Mouse (Mus musculus) brain, embryonic 14.5 days (tissue): ENCODE measurements around the gene Shkbp1. TPM values are rescaled to one million over a fixed set of nuclear protein-coding genes. Genes with fewer than 3 reads are reported as not detected.

Experiments used
- DNase-seq: peaks from one replicate; pipeline ENCODE4 v3.0.0-alpha.2; 2011; ENCODE audit warnings: low read depth
- CTCF ChIP-seq: fragments of 200-500 bp; IDR thresholded peaks from 2 replicates; pipeline ENCODE4 v1.5.1; 2012; ENCODE audit warnings: inconsistent platforms, mild to moderate bottlenecking, moderate library complexity, borderline replicate concordance; ENCODE audit not compliant: insufficient read depth, insufficient read length; ENCODE audit errors: extremely low read depth
- POLR2A ChIP-seq: fragments of 200-500 bp; IDR thresholded peaks from 2 replicates; pipeline ENCODE4 v1.6.1; 2012; ENCODE audit warnings: mild to moderate bottlenecking, inconsistent platforms, borderline replicate concordance; ENCODE audit not compliant: poor library complexity, insufficient read depth, insufficient read length, severe bottlenecking; ENCODE audit errors: extremely low read depth
- polyA plus RNA-seq: library from polyadenylated mRNA; depleted of rRNA; stranded (reverse); fragments of >200 nt; gene quantifications from 2 replicates; pipeline ENCODE4 v1.2.3, GENCODE M21; 2012

Gene Shkbp1
- polyA plus RNA-seq, 1 experiment = 142 TPM

DNA sequence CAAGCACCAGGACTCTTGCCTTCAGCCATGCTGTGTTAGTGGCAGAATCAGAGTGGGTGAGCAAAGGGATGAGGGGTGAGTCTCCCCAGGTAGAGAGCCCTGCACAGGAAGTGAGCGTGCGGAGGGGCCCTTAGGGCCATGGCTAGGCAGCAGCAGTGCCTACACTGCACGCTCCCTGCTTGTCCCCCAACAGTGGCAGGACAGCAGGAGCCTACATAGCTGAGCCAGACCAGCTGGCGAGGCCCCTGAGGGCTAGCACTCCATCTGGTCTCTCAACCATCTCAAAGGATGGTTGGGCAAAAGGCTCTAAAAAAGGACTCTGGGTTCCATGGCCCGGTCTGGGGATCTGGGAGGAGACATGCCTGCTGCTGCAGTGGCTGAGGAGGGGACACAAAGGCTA lies 28.3 kb upstream of the Shkbp1 start:
- DNase-seq = peak; percentile 39

DNA sequence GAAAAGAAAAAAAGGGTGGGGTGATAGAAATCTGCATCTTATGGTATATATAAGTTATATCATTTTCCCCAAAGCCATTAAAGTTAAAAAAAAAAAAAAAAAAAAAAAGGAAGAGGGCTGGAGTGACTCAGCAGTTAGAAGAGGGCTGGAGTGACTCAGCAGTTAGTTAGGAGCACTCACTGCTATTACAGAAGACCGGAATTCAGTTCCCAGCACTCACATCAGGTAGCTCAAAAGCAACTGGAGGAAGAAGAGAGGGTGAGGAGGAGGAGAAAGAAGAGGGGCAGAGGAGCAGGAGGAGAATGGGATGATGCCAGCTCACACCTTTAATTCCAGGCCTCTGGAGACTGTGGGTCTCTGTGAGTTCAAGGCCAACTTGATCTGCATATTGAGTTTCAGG lies 27.4 kb upstream of the Shkbp1 start:
- DNase-seq = no peak
- TF ChIP-seq CTCF (no peak), POLR2A (no peak)

More for the DNA sequence above, 28.3 kb upstream of the Shkbp1 start:
- no peak for TF ChIP-seq POLR2A
- no peak for TF ChIP-seq CTCF

DNA sequence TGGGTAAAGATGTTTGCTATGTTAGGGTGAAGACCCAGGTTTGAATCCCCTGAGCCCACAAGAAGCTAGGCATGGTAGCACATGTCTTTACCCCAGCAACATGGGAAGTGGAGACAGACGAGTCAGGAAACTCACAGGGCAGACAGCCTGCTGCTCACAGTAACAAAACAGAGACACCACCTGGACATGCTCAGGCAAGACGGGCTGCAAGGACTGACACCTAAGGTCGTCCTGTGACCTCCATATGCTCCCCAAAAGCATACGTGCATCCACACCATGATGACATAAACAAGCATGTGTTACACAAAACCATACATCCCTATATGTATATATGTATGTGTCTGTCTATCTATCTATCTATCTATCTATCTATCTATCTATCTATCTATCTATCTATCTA lies 25.7 kb upstream of the Shkbp1 start:
- no peak for TF ChIP-seq CTCF
- TF ChIP-seq POLR2A = no peak
- no peak for DNase-seq

DNA sequence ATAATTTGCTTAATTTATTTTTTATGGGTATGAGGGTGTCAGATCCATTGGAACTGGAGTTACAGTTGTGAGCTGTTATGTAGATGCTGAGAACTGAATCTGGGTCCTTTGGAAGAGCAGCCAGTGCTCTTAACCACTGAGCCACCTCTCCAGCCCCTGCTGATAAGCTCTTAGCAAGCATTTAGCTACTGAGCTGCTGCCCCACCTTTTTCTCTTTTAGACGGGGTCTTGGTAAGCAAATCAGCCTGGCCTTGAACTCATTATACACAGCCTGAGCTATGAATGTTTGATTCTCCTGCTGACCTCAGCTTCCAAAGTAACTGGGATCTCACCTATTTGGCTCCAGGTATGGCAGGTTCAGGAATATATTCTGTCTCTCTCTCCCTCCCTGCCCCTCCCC lies 25.2 kb upstream of the Shkbp1 start:
- TF ChIP-seq CTCF (no peak), POLR2A (no peak)
- DNase-seq = no peak

DNA sequence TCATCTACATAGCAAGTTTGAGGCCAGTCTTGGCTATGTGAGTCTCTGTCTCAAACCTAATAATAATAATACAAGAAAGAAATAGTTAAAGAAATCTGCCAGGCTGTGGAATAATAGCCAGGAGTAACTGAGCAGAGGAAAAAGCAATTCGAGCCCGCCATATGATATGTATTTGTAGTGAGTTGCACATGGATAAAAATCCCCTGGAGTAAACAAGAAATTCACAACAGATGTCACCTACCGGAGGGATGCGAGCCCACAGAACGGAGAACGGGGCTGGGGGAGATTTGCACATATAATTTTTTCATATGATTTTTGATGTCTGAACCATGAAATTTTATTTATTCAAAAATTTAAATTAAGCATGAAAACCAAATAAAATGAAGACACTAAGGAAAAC lies 24.0 kb upstream of the Shkbp1 start:
- TF ChIP-seq CTCF (no peak), POLR2A (no peak)
- DNase-seq = no peak

DNA sequence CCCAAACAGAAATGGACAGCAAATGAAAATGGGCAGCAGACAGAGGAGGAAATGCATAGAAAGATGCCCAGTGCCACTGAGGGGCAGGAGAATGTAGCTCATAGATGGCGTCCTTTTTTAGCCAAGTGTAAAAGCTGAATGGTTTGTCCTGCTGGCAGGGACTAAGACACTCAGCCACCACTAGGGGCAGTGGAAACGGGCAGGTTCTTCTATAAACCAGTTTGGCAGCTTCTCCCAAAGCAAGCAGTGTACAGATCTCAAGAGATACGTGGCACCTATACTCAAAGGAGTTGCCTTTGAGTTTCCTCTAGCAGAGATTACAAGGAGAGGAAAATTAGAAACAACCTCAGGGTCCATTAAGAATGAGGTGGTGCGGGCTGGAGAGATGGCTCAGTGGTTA lies 22.6 kb upstream of the Shkbp1 start:
- DNase-seq = peak; percentile 74
- TF ChIP-seq POLR2A (no peak), CTCF (peak; percentile 72)

DNA sequence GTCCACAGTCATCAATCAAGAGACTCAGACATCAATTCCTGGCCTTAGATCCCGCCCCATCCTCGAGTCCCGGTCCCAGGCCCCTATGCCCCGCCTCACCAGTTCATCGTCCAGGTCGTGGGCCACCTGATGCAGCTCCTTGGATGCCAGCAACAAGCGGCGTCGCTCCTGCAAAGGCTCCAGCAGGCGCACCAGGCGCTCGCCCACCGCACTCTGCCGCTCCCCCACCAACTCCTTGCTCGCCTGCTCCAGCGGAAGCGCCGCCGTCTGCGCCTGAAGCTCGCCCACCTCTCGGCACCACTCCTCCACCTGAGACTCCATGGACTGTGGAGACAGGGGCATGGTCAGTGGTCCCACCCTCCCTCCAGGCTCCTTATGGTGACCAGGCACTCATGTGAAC lies 19.5 kb upstream of the Shkbp1 start:
- TF ChIP-seq CTCF (no peak), POLR2A (no peak)
- no peak for DNase-seq

DNA sequence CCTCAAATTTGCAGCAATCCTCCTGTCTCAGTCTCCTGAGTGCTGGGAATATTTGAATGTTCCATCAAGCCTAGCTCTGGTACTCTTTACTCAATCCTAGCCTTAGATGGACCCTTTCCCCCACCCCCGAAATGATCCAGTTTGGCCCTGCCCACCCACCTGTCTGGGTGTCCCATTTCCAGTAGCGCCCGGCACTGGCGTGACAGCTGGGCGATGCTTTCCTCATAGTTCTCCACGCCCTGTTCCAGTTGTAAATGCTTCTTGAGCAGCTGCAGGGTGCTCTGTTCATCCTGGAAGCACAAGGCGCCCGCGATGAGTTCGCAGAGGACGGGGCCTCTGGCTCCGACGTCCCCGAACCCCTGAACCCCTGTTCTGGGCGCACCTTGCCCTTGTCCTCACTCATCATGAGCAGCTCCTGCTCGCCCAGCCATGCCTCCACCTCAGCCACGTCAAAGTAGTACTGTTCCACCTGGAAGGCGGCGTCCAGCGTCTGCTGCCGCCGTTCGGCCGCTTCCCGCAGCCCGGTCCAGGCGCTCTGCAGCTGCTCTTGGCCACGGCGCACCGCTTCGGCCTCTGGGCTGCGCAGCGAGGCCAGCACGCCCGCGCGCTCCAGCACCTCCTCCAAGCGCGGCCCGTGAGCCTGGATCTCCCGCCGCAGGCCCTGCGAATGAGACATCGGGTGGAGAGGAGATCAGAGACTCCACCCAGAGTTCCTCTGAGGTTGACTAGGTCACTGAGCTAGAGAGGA lies 16.1 kb upstream of the Shkbp1 start:
- no peak for DNase-seq
- TF ChIP-seq POLR2A (no peak), CTCF (no peak)

DNA sequence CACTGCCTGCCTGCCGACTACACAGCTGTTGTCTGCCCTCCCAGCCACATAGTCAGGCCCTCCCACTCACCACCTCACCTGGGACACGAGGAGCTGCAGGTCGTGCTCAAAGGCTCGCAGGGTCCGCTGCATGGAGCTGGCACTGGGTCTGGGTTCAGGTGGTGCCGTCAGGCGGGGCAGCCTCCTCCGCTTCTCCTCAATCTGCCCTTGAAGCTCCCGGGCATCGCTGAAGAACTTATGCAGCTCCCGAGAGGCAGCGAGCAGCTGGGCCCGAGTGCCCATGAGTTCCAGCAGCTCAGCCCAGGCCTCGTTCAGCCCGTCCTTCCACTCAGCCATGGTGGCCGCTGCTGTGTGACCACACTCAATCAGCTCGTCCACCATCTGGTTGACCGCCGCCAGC lies 13.3 kb upstream of the Shkbp1 start:
- TF ChIP-seq POLR2A (no peak), CTCF (no peak)
- no peak for DNase-seq

DNA sequence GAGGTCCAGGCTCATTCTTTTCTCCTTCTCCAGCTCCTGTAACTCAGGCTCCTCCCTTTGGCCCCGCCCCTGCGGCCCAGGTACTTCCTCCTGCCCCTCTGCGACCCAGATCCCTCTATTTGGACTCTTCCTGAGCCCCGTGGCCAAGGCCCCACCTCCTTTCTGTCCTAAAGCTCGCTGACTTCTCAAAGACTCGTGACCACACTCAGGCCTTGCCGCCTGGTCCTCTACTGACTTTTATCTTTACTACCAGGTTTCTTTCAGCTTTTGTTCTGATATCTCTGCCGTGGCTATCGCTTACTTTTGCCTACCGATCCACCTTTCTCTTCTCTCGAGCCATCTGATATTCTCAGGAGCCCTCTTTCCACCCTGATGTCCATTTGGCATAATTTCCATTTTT lies 12.2 kb upstream of the Shkbp1 start:
- no peak for TF ChIP-seq POLR2A
- TF ChIP-seq CTCF = no peak
- no peak for DNase-seq

DNA sequence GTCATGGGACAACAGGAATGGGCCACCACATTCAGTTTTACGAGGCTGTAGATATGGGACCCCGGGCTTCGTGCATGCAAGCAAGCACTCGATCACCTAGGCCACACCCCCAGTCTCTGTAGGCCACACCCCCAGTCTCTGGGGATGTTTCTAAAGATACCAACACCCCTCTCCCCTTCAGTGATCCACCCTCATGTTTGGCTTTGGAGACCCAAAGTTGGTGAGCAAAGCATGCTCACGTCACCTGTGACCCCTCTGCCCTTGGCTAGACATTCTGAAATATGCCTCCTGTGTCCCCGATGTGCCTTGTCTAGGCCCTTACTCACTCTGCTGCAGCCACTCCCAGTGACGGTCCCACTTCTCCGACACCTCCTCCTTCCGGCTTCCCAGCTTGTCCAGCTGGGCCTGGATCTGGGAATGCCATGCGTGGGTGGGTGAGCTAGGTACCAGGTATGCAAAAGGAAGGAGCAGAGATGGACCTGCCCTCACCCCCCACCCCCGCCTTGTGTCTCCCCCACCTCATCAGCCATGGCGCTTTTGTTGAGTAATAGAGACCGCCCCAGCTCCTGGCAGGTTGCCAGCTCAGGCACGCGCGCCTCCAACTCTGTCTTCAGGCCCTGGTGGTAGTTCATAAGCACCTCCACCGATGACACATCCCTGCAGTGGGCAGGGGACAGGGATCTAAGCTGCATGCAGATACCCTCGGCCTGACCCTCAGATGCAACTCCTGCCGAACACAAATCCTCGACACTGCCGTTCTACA lies 10.4 kb upstream of the Shkbp1 start:
- no peak for DNase-seq

DNA sequence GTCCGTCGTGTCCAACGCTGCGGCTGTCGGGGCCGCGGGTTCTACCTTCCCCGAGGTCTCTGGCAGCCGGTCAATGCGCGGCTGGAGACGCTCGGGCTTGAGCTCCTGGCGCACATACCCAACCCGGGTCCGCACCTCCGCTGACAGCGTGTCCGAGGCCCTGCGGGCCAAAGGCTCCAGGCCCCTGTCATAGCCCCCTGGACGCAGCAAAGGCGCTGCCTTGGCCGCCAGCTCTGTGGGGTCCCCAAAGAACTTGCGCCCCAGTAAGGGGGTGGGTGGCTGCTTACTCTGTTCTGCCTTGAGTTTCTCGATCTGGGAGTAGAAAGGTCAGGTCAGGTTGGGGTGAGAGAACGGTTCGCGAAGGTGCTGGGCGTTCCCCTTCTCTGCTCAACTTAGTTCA lies 8.6 kb upstream of the Shkbp1 start:
- TF ChIP-seq POLR2A = no peak
- DNase-seq = no peak

More for the DNA sequence above, 10.4 kb upstream of the Shkbp1 start:
- TF ChIP-seq POLR2A = no peak

DNA sequence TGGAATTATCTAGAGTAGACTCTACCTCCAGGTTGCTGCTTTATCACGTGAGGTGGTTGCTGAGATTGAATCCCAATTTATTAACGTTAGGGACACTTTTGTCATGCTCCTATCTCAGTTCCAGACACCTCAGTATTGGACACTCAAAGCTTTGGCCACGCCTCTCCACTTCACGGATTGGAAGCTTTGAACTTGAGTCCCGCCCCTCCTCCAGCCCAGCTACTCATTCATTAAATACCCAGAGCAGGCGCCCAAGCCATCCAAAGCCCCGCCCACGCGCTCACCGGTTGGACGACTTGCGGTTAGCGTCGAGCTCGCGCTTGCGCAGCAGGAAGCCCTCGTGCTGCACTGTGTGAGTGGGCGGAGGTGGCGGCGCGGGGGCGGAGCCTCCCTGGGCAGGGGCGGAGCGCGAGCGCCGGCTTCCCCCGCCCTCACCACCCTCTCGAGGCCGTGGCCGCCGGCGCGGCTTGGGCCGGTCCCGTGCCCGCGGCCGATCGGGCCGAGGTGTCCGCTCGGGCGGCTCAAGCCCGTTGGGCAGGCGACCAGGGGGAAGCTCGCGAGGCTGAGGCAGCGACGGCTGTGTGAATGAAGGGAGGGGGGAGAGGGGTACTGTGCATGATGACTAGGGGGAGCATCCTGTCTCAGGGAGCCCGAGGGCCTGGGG lies 5.6 kb upstream of the Shkbp1 start:
- peak; percentile 100 for DNase-seq
- TF ChIP-seq POLR2A = peak; percentile 76
- no peak for TF ChIP-seq CTCF
